Mouse (Mus musculus) cerebellum, adult 2 months (tissue): ENCODE results near the gene Uvrag.

ENCODE experiments used
- CTCF ChIP-seq: fragments of 200-500 bp; IDR thresholded peaks from 2 replicates; pipeline ENCODE4 v1.5.1; 2011; ENCODE audit warnings: low read depth, mild to moderate bottlenecking, control low read depth, low read length, moderate library complexity, borderline replicate concordance; ENCODE audit not compliant: insufficient read depth
- POLR2A ChIP-seq: fragments of 200-500 bp; IDR thresholded peaks from 2 replicates; pipeline ENCODE4 v1.6.1; 2011; ENCODE audit warnings: low read length, control low read depth, borderline replicate concordance; ENCODE audit not compliant: insufficient read depth

DNA sequence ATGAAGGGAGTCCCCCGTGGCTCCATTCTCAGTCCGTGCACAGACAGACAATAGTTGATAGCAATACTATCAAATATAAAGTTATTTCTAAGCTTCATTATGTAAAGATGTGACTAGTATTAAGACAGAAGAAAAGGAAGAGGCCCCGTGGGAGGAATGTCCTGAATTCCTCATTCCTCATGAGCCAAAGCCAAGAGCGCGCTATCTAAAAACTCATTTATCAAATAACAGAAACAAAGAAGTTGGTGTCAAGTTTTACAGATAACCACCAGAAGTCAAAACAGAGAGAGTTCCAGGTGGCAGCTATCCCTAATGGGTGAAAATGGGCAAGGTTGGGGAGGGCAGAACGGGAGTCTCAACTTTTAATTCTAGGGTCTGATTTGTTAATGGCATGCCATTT, 95.4 kb downstream of the Uvrag start:
- no peak for TF ChIP-seq CTCF
- TF ChIP-seq POLR2A, result no peak
